Mouse (Mus musculus): Measurements from ENCODE around the gene Cdk15.

The Cdk15 gene

GRCm38 (mm10) chr1:59389181-59389580, 132.5 kb downstream of the Cdk15 start:
- in situ Hi-C loops (cut with MboI; ENCODE audit: low pct_unique_long_range_greater_than_20kb in 1 of 2, low sequenced_read_pairs in 2 of 2, unreplicated experiment in 1 of 2): no loop called here

DNA sequence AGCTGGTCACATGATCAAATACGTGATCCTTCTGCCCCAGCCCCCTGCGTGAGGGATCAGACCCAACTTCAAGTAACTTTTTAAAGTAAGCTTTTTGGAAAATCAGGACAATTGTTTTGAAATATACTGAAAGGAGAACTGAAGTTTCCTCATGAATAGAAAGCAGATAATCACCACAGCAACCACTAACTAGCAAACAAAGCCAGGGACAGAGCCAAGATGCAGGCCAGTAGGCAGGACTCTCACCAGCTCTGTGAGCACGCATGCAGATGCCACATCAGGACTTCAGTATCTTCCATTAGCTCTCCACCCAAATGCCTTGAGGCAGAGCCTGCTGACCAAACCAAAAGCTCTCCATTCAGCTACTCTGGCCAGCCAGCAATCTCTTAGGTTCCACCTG, 135.0 kb downstream of the Cdk15 start:
- in situ Hi-C loops (cut with MboI; ENCODE audit: low pct_unique_long_range_greater_than_20kb in 1 of 2, low sequenced_read_pairs in 2 of 2, unreplicated experiment in 1 of 2): no loop called here

DNA sequence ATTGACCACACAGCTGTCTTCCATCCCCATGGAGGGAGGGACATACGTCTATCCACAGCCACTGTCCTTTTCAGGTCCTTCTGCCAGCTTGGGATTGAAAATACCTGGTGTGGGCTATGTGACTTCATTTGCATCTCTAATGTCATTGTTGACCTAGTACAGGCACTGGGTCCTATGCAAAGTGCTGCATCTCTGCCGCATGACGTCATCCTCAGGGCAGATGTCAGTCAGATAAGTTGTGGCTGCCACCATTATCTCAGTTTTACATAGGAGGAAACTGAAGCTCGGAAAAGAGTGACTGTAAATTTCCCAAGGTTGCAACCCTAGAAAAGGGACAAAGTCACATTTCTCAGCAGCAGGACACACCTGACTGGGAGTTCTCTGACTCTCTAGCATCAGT, 137.4 kb downstream of the Cdk15 start:
- in situ Hi-C loops (cut with MboI; ENCODE audit: low pct_unique_long_range_greater_than_20kb in 1 of 2, low sequenced_read_pairs in 2 of 2, unreplicated experiment in 1 of 2): no loop called here

- in situ Hi-C loops (cut with MboI; ENCODE audit: low pct_unique_long_range_greater_than_20kb in 1 of 2, low sequenced_read_pairs in 2 of 2, unreplicated experiment in 1 of 2): no loop called here
Observed at GRCm38 (mm10) chr1:59394616-59395015, 137.9 kb downstream of the Cdk15 start.

DNA sequence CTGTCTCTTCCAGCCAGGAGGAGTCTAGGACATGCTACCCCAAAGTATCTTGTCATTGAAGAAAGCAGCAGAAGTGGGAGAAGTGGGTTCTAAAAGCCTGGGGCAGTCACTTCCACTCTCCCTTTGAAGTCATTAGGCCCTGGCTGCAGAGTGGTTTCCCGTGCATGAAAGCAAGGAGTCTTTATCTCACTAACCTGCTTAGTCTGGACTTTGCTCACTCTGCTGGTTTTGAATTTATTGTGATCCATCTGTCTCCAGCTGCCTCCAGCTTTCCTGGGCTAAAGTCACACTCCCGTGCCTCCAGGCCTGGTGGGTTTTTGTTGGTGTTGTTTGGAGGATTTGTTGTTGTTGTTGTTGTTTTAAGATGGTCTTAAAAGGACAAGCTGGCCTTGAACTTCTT, 139.3 kb downstream of the Cdk15 start:
- in situ Hi-C loops (cut with MboI; ENCODE audit: low pct_unique_long_range_greater_than_20kb in 1 of 2, low sequenced_read_pairs in 2 of 2, unreplicated experiment in 1 of 2): no loop called here

DNA sequence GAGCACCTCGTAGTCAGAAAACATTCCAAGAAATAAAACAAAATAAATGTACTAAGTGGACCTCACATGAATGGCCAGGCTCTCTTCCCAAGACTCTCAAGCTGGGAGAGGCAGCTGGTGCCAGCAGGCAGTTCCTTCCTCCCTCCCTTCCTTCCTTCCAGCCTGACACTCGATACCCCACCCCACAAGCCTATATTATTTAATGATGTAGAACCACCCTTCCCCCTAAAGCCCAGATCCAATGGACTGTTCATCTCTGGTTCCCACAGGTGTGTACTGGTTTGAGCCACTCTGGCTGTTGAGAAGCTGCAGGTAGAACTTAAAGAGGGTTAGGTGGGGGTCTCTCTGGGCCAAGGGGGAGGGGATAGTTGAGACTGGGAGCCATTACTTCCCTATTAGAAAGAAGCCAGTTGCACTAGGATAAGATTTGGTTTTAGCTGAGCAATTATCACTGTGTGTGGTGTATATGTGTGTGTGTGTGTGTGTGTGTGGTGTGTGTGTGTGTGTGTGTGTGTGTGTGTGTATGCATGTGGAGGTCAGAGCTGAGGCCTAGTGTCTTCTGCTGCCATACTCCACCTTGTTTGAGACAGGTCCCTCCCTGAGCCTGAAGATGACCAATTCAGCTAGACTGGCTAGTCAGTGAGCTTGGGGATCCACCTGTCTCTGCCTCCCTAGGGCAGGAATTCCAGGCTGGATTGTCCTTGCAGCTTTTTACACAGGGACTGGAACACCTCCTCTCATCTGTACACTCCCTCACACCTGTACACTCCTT, 143.0 kb downstream of the Cdk15 start:
- in situ Hi-C loops (cut with MboI; ENCODE audit: low pct_unique_long_range_greater_than_20kb in 1 of 2, low sequenced_read_pairs in 2 of 2, unreplicated experiment in 1 of 2): no loop called here

- in situ Hi-C loops (cut with MboI; ENCODE audit: low pct_unique_long_range_greater_than_20kb in 1 of 2, low sequenced_read_pairs in 2 of 2, unreplicated experiment in 1 of 2): no loop called here
Observed at GRCm38 (mm10) chr1:59401253-59401652, 144.5 kb downstream of the Cdk15 start.
